Mouse (Mus musculus) layer of hippocampus, adult 11-12 months (tissue): Measurements from ENCODE around the gene Zbtb9.
"Not testable (repeated sequence)": the region's sequence is repeated elsewhere in the genome, so short reads cannot be mapped to it uniquely, and the experiment has no call there.

Experiments
- DNase-seq: peaks from one replicate; pipeline ENCODE4 v3.0.0; 2022; ENCODE audit warnings: low spot score

The Zbtb9 gene

GRCm38 (mm10) chr17:26971247-26971905 is 1.6 kb upstream of the Zbtb9 start:
- no peak for DNase-seq

GRCm38 (mm10) chr17:26972107-26972506 is 860 bp upstream of the Zbtb9 start:
- DNase-seq = no peak

- no peak for DNase-seq
Observed at GRCm38 (mm10) chr17:26974547-26974946, 1.6 kb downstream of the Zbtb9 start.

- no peak for DNase-seq
Observed at GRCm38 (mm10) chr17:26975415-26975814, 2.4 kb downstream of the Zbtb9 start.

GRCm38 (mm10) chr17:26977354-26977753 is 4.4 kb downstream of the Zbtb9 start:
- not testable (repeated sequence) for DNase-seq

- no peak for DNase-seq
Observed at GRCm38 (mm10) chr17:26979426-26979825, 6.5 kb downstream of the Zbtb9 start.

- DNase-seq = no peak
Observed at GRCm38 (mm10) chr17:26981050-26981449, 8.1 kb downstream of the Zbtb9 start.

GRCm38 (mm10) chr17:26983382-26983781 is 10.4 kb downstream of the Zbtb9 start:
- DNase-seq = no peak

GRCm38 (mm10) chr17:26985503-26986179 is 12.7 kb downstream of the Zbtb9 start:
- DNase-seq = no peak

GRCm38 (mm10) chr17:26990521-26990920 is 17.6 kb downstream of the Zbtb9 start:
- DNase-seq = no peak

- DNase-seq = no peak
Observed at GRCm38 (mm10) chr17:26994410-26994809, 21.4 kb downstream of the Zbtb9 start.

- DNase-seq = no peak
Observed at GRCm38 (mm10) chr17:26995006-26995405, 22.0 kb downstream of the Zbtb9 start.

GRCm38 (mm10) chr17:26995562-26995961 is 22.6 kb downstream of the Zbtb9 start:
- no peak for DNase-seq

GRCm38 (mm10) chr17:26997661-26998060 is 24.7 kb downstream of the Zbtb9 start:
- DNase-seq = no peak

GRCm38 (mm10) chr17:26998283-26998682 is 25.3 kb downstream of the Zbtb9 start:
- no peak for DNase-seq

- DNase-seq = peak; percentile 43
Observed at GRCm38 (mm10) chr17:26999996-27000395, 27.0 kb downstream of the Zbtb9 start.

GRCm38 (mm10) chr17:27001151-27001550 is 28.2 kb downstream of the Zbtb9 start:
- DNase-seq = no peak

- no peak for DNase-seq
Observed at GRCm38 (mm10) chr17:27001889-27002288, 28.9 kb downstream of the Zbtb9 start.

- DNase-seq = peak; percentile 60
Observed at GRCm38 (mm10) chr17:27004431-27004830, 31.5 kb downstream of the Zbtb9 start.

- no peak for DNase-seq
Observed at GRCm38 (mm10) chr17:27004903-27005485, 32.0 kb downstream of the Zbtb9 start.

GRCm38 (mm10) chr17:27005644-27006043 is 32.7 kb downstream of the Zbtb9 start:
- peak; percentile 42 for DNase-seq

GRCm38 (mm10) chr17:27008277-27008676 is 35.3 kb downstream of the Zbtb9 start:
- DNase-seq = no peak

- DNase-seq = no peak
Observed at GRCm38 (mm10) chr17:27011167-27011566, 38.2 kb downstream of the Zbtb9 start.
